Mouse (Mus musculus) lung, embryonic 16.5 days (tissue): ENCODE data around the gene Mycn. TPM values are rescaled to one million over a fixed set of nuclear protein-coding genes. Genes with fewer than 3 reads are reported as not detected.
A peak's percentile ranks its signal among the peaks of the same experiment; 100 is the strongest.

Experiments used
- ATAC-seq: fragments of 200-750 bp; cut with Nextera tagmentation; 2 replicates; pipeline ENCODE4 v1.8.0; 2017; ENCODE audit warnings: low read depth, mild to moderate bottlenecking, moderate library complexity
- H3K27ac ChIP-seq: fragments of 300-500 bp; sonication (generic); 2 replicates; pipeline ENCODE4 v1.5.1; 2014; ENCODE audit warnings: mild to moderate bottlenecking, control low read depth, low read length
- H3K27me3 ChIP-seq: fragments of 300-500 bp; sonication (generic); 2 replicates; pipeline ENCODE4 v1.6.1; 2014; ENCODE audit warnings: low read depth, low read length, mixed read lengths; ENCODE audit not compliant: control insufficient read depth, insufficient read depth
- H3K36me3 ChIP-seq: fragments of 300-500 bp; sonication (generic); 2 replicates; pipeline ENCODE4 v1.6.1; 2014; ENCODE audit warnings: low read length; ENCODE audit not compliant: control insufficient read depth, insufficient read depth
- H3K4me1 ChIP-seq: fragments of 300-500 bp; sonication (generic); replicated peaks from 2 replicates; pipeline ENCODE4 v1.6.1; 2014; ENCODE audit warnings: low read length, mixed read lengths; ENCODE audit not compliant: control insufficient read depth, insufficient read depth
- H3K4me2 ChIP-seq: fragments of 300-500 bp; sonication (generic); 2 replicates; pipeline ENCODE4 v1.6.1; 2014; ENCODE audit warnings: low read depth, low read length, control low read depth
- H3K4me3 ChIP-seq: fragments of 300-500 bp; sonication (generic); 2 replicates; pipeline ENCODE4 v1.5.1; 2014; ENCODE audit warnings: mild to moderate bottlenecking, low read length, control low read depth
- H3K9ac ChIP-seq: fragments of 300-500 bp; sonication (generic); 2 replicates; pipeline ENCODE4 v1.6.1; 2014; ENCODE audit warnings: low read length, control low read depth
- H3K9me3 ChIP-seq: fragments of 300-500 bp; sonication (generic); 2 replicates; pipeline ENCODE4 v1.6.1; 2016; ENCODE audit warnings: low read length; ENCODE audit not compliant: control insufficient read depth
- WGBS: fragments of 180-500 bp; shearing (Covaris S2); extraction: QIAGEN DNeasy Blood & Tissue Kit; methylation state at CpG from one replicate; pipeline ENCODE4 v1.1.7; 2014; 5-methylcytosine and 5-hydroxymethylcytosine counted together
- polyA plus RNA-seq: library from polyadenylated mRNA; unstranded; fragments of >200 nt; fragmentation: Nextera tagmentation; extraction: Ambion mirVana; gene quantifications from 2 replicates; pipeline ENCODE4 v1.2.1, GENCODE M21; 2015

Mycn gene
- 31.2 and 37.2 TPM in 2 replicates for polyA plus RNA-seq

GRCm38 (mm10) chr12:12941661-12942363 lies at the start of gene Mycn:
Gene Mycn, minus strand, starts transcription at chr12:12941914.
- Histone ChIP-seq H3K9ac (peak within 1 kb of the TSS; percentile 82), H3K36me3 (0 out of 2 replicates have a peak, but pooled peaks cover 2% of the 10 kb centered on the region), H3K27me3 (no peaks in the 10 kb centered on the region), H3K4me2 (peak within 1 kb of the TSS; percentile 91), H3K4me1 (peaks cover 22% of the 10 kb centered on the region), H3K9me3 (no peaks in the 10 kb centered on the region), H3K4me3 (peak within 1 kb of the TSS; percentile 80), H3K27ac (peak within 1 kb of the TSS; percentile 93)
- WGBS, result under 1% methylated on average over 37 of the region's 38 CpGs
- peak; percentile 79 for ATAC-seq

- no peak for ATAC-seq
- no peak overlapping the region for H3K27ac ChIP-seq
- no peaks in the 10 kb centered on the region for H3K9me3 ChIP-seq
- H3K4me2 ChIP-seq, result no peak overlapping the region
- no peak overlapping the region for H3K9ac ChIP-seq
- H3K4me1 ChIP-seq, result no peaks in the 10 kb centered on the region
- no peak overlapping the region for H3K4me3 ChIP-seq
- H3K27me3 ChIP-seq, result no peaks in the 10 kb centered on the region
- 88% methylated on average over 8 of the region's 8 CpGs for WGBS
- H3K36me3 ChIP-seq, result no peaks in the 10 kb centered on the region
Observed at GRCm38 (mm10) chr12:12987376-12987775, 45.7 kb upstream of the Mycn start.

- H3K27ac ChIP-seq, result no peak overlapping the region
Observed at GRCm38 (mm10) chr12:12986612-12987206, 45.0 kb upstream of the Mycn start.

GRCm38 (mm10) chr12:12983032-12983431 lies 41.3 kb upstream of the Mycn start:
- no peak for ATAC-seq
- Histone ChIP-seq H3K9ac (no peak overlapping the region), H3K36me3 (no peaks in the 10 kb centered on the region), H3K9me3 (no peaks in the 10 kb centered on the region), H3K4me3 (no peak overlapping the region), H3K4me2 (no peak overlapping the region), H3K27ac (no peak overlapping the region), H3K4me1 (no peaks in the 10 kb centered on the region), H3K27me3 (no peaks in the 10 kb centered on the region)
- 73% methylated on average over 1 of the region's 1 CpGs for WGBS

More at GRCm38 (mm10) chr12:12986612-12987206, 45.0 kb upstream of the Mycn start:
- H3K4me1 ChIP-seq, result no peaks in the 10 kb centered on the region
- H3K4me3 ChIP-seq, result no peak overlapping the region
- no peaks in the 10 kb centered on the region for H3K36me3 ChIP-seq
- ATAC-seq, result no peak
- no peaks in the 10 kb centered on the region for H3K9me3 ChIP-seq
- H3K9ac ChIP-seq, result no peak overlapping the region
- H3K27me3 ChIP-seq, result no peaks in the 10 kb centered on the region
- 66% methylated on average over 20 of the region's 20 CpGs for WGBS
- H3K4me2 ChIP-seq, result no peak overlapping the region

GRCm38 (mm10) chr12:12975397-12975796 lies 33.7 kb upstream of the Mycn start:
- Histone ChIP-seq H3K4me1 (no peaks in the 10 kb centered on the region), H3K9ac (no peak overlapping the region), H3K4me3 (no peak overlapping the region), H3K27ac (no peak overlapping the region), H3K9me3 (no peaks in the 10 kb centered on the region), H3K36me3 (no peaks in the 10 kb centered on the region), H3K4me2 (no peak overlapping the region), H3K27me3 (no peaks in the 10 kb centered on the region)
- WGBS, result 46% methylated on average over 1 of the region's 1 CpGs
- ATAC-seq, result peak; percentile 84; the same call in 1 of the 2 replicates

- H3K9me3 ChIP-seq, result no peaks in the 10 kb centered on the region
- no peaks in the 10 kb centered on the region for H3K36me3 ChIP-seq
- no peak overlapping the region for H3K9ac ChIP-seq
- no peak overlapping the region for H3K27ac ChIP-seq
- H3K27me3 ChIP-seq, result no peaks in the 10 kb centered on the region
- WGBS, result 35% methylated on average over 8 of the region's 8 CpGs
- 0 out of 2 replicates have a peak, but pooled peaks have one; percentile 34 for ATAC-seq
- H3K4me1 ChIP-seq, result no peaks in the 10 kb centered on the region
- no peak overlapping the region for H3K4me3 ChIP-seq
- no peak overlapping the region for H3K4me2 ChIP-seq
Observed at GRCm38 (mm10) chr12:12972756-12973435, 31.2 kb upstream of the Mycn start.

GRCm38 (mm10) chr12:12967946-12968345 lies 26.2 kb upstream of the Mycn start:
- H3K4me3 ChIP-seq, result no peak overlapping the region
- no peak for ATAC-seq
- no peaks in the 10 kb centered on the region for H3K4me1 ChIP-seq
- H3K27me3 ChIP-seq, result no peaks in the 10 kb centered on the region
- no peak overlapping the region for H3K27ac ChIP-seq
- no peak overlapping the region for H3K4me2 ChIP-seq
- no peaks in the 10 kb centered on the region for H3K9me3 ChIP-seq
- 62% methylated on average over 2 of the region's 2 CpGs for WGBS
- H3K36me3 ChIP-seq, result no peaks in the 10 kb centered on the region
- no peak overlapping the region for H3K9ac ChIP-seq

- 83% methylated on average over 3 of the region's 3 CpGs for WGBS
- Histone ChIP-seq H3K27ac (no peak overlapping the region), H3K9me3 (no peaks in the 10 kb centered on the region), H3K4me3 (no peak overlapping the region), H3K9ac (no peak overlapping the region), H3K4me1 (no peaks in the 10 kb centered on the region), H3K4me2 (no peak overlapping the region), H3K36me3 (no peaks in the 10 kb centered on the region), H3K27me3 (no peaks in the 10 kb centered on the region)
- ATAC-seq, result no peak
Observed at GRCm38 (mm10) chr12:12964856-12965255, 23.1 kb upstream of the Mycn start.

- Histone ChIP-seq H3K27ac (no peak overlapping the region), H3K9ac (no peak overlapping the region), H3K36me3 (no peaks in the 10 kb centered on the region), H3K9me3 (no peaks in the 10 kb centered on the region), H3K4me2 (no peak overlapping the region), H3K4me1 (no peaks in the 10 kb centered on the region), H3K27me3 (no peaks in the 10 kb centered on the region), H3K4me3 (no peak overlapping the region)
- ATAC-seq, result no peak
- WGBS, result 54% methylated on average over 4 of the region's 4 CpGs
Observed at GRCm38 (mm10) chr12:12947606-12948005, 5.9 kb upstream of the Mycn start.
